Mouse (Mus musculus) thymus, adult 18-20 months (tissue): ENCODE results near the gene Arhgdib.

Experiments
- DNase-seq, 2 experiments: peaks; one replicate each; pipeline ENCODE4 v3.0.0; 2022; ENCODE audit warnings: mixed read lengths in 2 of 2

Gene Arhgdib

DNA sequence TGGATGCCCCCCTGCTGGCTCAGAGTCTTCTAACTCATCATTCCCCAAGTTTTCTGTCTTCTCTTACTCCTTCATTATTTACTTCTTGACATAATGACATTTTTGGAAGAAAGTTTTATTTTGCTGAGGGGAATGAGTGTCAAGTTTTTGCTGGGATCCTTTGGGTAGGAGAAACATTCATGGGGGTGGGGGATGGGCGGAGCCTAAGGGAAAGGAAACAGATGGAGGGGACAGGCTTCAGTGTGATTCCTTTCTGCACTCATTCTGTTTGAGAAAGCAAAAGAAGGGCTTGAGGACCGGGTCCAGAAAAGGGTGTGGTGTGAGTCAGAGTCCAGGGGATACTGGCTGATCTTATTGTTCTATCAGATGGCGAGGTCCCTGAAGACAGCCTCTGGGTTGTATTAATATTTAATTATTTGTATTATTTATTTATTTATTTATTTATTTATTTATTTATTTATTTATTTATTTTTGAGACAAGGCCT, 58.2 kb downstream of the Arhgdib start:
- DNase-seq = no peak

DNA sequence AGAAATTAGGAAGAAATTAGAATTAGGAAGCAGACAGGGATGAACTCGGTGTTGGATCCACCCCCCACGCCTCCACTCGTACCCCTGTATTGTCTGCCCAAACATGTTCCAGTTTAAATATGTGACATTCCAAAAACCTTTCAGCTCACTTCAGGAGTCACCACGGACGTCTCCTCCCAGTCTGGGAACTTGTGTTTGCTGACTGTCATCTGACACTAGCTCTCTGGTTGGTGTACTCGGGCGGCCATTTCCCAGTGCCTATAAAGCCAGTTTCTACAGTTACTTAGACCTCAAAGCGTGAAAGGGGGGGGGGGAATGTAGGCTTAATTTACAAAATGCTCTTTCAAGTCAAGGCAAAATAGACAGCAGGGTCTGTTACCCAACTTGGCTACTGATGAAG, 60.0 kb downstream of the Arhgdib start:
- DNase-seq = no peak

DNA sequence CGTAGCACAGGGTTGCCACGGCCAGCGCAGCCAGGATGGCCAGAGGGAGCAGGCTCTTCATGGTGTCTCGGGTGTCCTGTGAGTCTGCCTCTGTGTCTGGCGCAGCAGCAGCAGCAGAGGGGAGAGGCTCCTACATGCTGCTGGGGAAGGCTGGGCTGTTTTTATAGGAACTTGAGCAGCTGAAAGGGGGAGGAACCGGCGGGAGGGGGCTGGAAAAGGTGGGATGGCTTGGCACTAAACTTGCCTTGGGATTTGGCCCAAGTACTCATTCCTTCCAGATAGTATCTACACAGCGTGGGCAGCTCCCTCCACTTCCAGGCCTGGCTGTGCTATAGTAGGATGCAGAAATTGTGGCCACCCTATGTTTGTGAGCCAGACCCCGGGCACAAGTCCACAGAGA, 66.0 kb downstream of the Arhgdib start, which contains the start of gene Mgp:
TSS of gene Mgp (minus strand) at position 154 of the 400 bp plus-strand sequence.
- DNase-seq = no peak

DNA sequence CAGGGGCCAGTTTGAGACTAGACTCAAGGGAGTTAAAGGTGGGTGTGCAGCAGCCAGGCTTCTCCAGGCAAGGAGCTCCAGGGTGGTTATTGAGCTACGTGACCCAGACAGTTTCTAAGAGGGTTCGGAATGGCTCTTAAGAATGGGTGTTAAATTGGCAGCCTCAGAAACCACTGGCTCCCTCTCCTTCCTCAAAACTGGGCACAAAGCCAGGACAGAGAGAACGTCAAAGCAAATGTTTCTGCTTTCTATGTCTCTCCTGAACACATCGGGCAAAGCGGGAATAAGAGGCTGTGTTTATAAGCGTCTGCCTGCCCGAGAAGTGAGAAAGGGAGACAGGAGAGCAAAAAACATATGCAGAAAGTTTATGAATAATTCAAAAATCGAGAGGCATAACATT, 67.1 kb downstream of the Arhgdib start:
- no peak for DNase-seq
